In the genomic region with DNA sequence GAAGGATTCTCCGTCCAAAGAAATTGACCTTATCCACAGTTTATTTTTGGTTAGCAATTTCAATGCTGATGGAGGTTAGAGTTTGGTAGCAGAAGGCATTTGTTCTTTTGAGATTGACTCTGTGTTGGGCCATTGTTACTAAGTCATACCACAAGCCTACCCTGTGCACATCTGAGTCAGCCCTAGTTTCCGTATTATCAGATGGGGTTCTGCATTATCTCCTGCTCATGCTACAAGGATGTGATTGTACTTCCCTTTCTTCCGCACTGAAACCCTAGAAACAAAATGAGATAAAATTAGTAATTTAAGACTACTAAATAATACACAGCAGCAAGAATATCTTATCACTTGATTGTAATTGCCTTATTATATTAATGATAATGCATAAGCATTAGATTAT, we compare ENCODE assay signal across 23 mouse cellular contexts.
"Had no signal": no experiment of that assay in that cellular context is flagged by ENCODE, and none has a peak within 500 bp of the region (broad histone marks: within the 10 kb centered on the region; RNA-seq: fewer than 3 reads in every experiment).

No protein-coding gene starts in this region.

- H3K9ac ChIP-seq: limb, embryonic 13.5 days; liver, embryonic 12.5 days; liver, embryonic 15.5 days; lung, embryonic 15.5 days; midbrain, embryonic 12.5 days; neural tube, embryonic 13.5 days; stomach, embryonic 15.5 days had no signal

- DNase-seq: kidney, adult 18-20 months; kidney, adult 9 months; kidney, postnatal 14 days; kidney, postnatal 4 days; layer of hippocampus, postnatal 36 days; liver; lung, adult 18-20 months; lung, postnatal 10 days; lung, postnatal 36 days; retina, postnatal 1 day; right cerebral cortex, postnatal 25 days; spleen, adult 18-20 months; thymus, postnatal 25 days had no signal

- ATAC-seq: liver, embryonic 12.5 days; midbrain, embryonic 16.5 days had no signal

- H3K27ac ChIP-seq: limb, embryonic 10.5 days; limb, embryonic 13.5 days; liver, embryonic 12.5 days; liver, embryonic 15.5 days; lung, embryonic 15.5 days; midbrain, embryonic 12.5 days; neural tube, embryonic 13.5 days; stomach, embryonic 15.5 days had no signal

- H3K4me1 ChIP-seq: limb, embryonic 13.5 days; lung, embryonic 15.5 days; midbrain, embryonic 12.5 days; stomach, embryonic 15.5 days had no signal

- H3K9me3 ChIP-seq: limb, embryonic 10.5 days; limb, embryonic 13.5 days; liver, embryonic 12.5 days; liver, embryonic 15.5 days; lung, embryonic 15.5 days; midbrain, embryonic 12.5 days; neural tube, embryonic 13.5 days; stomach, embryonic 15.5 days had no signal

- H3K36me3 ChIP-seq: liver, embryonic 15.5 days had no signal

- H3K4me2 ChIP-seq: limb, embryonic 13.5 days; liver, embryonic 12.5 days; liver, embryonic 15.5 days; lung, embryonic 15.5 days; midbrain, embryonic 12.5 days; neural tube, embryonic 13.5 days; stomach, embryonic 15.5 days had no signal

- H3K4me3 ChIP-seq: limb, embryonic 10.5 days; limb, embryonic 13.5 days; liver, embryonic 12.5 days; liver, embryonic 15.5 days; lung, embryonic 15.5 days; midbrain, embryonic 12.5 days; myocyte; neural tube, embryonic 13.5 days; stomach, embryonic 15.5 days had no signal

- H3K27me3 ChIP-seq: limb, embryonic 13.5 days; liver, embryonic 12.5 days; liver, embryonic 15.5 days; lung, embryonic 15.5 days; midbrain, embryonic 12.5 days; neural tube, embryonic 13.5 days; stomach, embryonic 15.5 days had no signal
